Mouse (Mus musculus) kidney, embryonic 15.5 days (tissue): ENCODE measurements at regions not wholly inside any gene's neighbourhood (a gene's known extent, or its start where the extent isn't known, plus 50 kb on each side); places are given as distances from the start of the nearest gene placed in this dataset.
A peak's percentile ranks its signal among the peaks of the same experiment; 100 is the strongest.

Source experiments
- ATAC-seq: fragments of 200-750 bp; cut with Nextera tagmentation; replicated peaks from 2 replicates; pipeline ENCODE4 v1.8.0; 2017; ENCODE audit warnings: moderate TSS enrichment; ENCODE audit not compliant: low FRiP score
- H3K27ac ChIP-seq: fragments of 300-500 bp; sonication (generic); 2 replicates; pipeline ENCODE4 v1.5.1; 2015; ENCODE audit warnings: mild to moderate bottlenecking, inconsistent platforms
- H3K27me3 ChIP-seq: fragments of 300-500 bp; sonication (generic); 2 replicates; pipeline ENCODE4 v1.6.1; 2015; ENCODE audit warnings: inconsistent platforms
- H3K36me3 ChIP-seq: fragments of 300-500 bp; sonication (generic); 2 replicates; pipeline ENCODE4 v1.6.1; 2015; ENCODE audit warnings: inconsistent platforms
- H3K4me1 ChIP-seq: fragments of 300-500 bp; sonication (generic); 2 replicates; pipeline ENCODE4 v1.6.1; 2015; ENCODE audit warnings: inconsistent platforms
- H3K4me2 ChIP-seq: fragments of 300-500 bp; sonication (generic); 2 replicates; pipeline ENCODE4 v1.6.1; 2015; ENCODE audit warnings: moderate library complexity, mild to moderate bottlenecking, inconsistent platforms
- H3K4me3 ChIP-seq: fragments of 300-500 bp; sonication (generic); replicated peaks from 2 replicates; pipeline ENCODE4 v1.5.1; 2015; ENCODE audit warnings: mild to moderate bottlenecking, inconsistent platforms
- H3K9ac ChIP-seq: fragments of 300-500 bp; sonication (generic); 2 replicates; pipeline ENCODE4 v1.6.1; 2015; ENCODE audit warnings: mild to moderate bottlenecking, inconsistent platforms
- H3K9me3 ChIP-seq: fragments of 300-500 bp; sonication (generic); replicated peaks from 2 replicates; pipeline ENCODE4 v1.6.1; 2016; ENCODE audit warnings: inconsistent platforms
- WGBS: fragments of 180-500 bp; shearing (Covaris S2); methylation state at CpG from one replicate; pipeline ENCODE4 v1.1.7; 2015; ENCODE audit warnings: mixed read lengths; 5-methylcytosine and 5-hydroxymethylcytosine counted together

- Histone ChIP-seq H3K9ac (no peak overlapping the region), H3K27me3 (no peaks in the 10 kb centered on the region; the same call in 1 of the 2 replicates), H3K36me3 (no peaks in the 10 kb centered on the region), H3K4me1 (peaks cover 10% of the 10 kb centered on the region; the same call in 1 of the 2 replicates), H3K4me2 (peak overlapping the region; percentile 28; the same call in 1 of the 2 replicates), H3K4me3 (no peak overlapping the region), H3K27ac (no peak overlapping the region), H3K9me3 (no peaks in the 10 kb centered on the region)
- 64% methylated on average over 18 of the region's 18 CpGs for WGBS
- ATAC-seq: no peak
Measured at GRCm38 (mm10) chr17:66232891-66233421, 109.6 kb downstream of the Ddx11 start.

DNA sequence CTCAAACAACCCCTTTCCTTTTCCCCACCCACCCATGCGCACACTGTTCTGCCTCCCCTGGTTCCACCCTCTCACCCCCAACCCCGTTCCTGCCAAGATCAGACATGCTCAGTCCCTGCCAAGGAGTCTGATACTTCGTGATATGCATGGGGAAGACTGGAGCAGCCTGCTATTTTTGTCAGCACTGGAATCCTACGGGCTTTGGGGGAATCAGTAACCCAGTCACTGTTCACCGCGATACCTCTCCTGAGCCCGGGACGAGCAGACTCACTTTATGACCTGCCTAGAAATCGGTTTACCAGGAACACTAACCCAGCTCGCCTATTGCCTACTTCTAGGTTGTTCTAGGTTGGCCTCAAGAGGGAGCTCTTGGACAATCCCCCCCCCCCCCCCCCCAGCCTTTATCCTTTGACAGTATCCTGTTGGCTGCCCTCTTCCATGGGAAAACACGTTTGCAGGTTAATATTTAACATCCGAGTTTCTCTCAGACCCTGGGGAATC lies 110.2 kb downstream of the Ddx11 start:
- 0 out of 2 replicates have a peak, but pooled peaks have one; percentile 44 for ATAC-seq
- 43% methylated on average over 12 of the region's 12 CpGs for WGBS
- H3K4me2 ChIP-seq: peak overlapping the region; percentile 28; the same call in 1 of the 2 replicates
- H3K27me3 ChIP-seq: no peaks in the 10 kb centered on the region; the same call in 1 of the 2 replicates
- no peaks in the 10 kb centered on the region for H3K36me3 ChIP-seq
- H3K9me3 ChIP-seq: no peaks in the 10 kb centered on the region
- peaks cover 10% of the 10 kb centered on the region; the same call in 1 of the 2 replicates for H3K4me1 ChIP-seq
- H3K4me3 ChIP-seq: no peak overlapping the region
- H3K9ac ChIP-seq: no peak overlapping the region
- H3K27ac ChIP-seq: no peak overlapping the region

- Histone ChIP-seq H3K4me3 (no peak overlapping the region), H3K27ac (no peak overlapping the region), H3K27me3 (no peaks in the 10 kb centered on the region; the same call in 1 of the 2 replicates), H3K4me2 (no peak overlapping the region), H3K4me1 (peaks cover 10% of the 10 kb centered on the region; the same call in 1 of the 2 replicates), H3K9me3 (no peaks in the 10 kb centered on the region), H3K36me3 (no peaks in the 10 kb centered on the region), H3K9ac (no peak overlapping the region)
- 82% methylated on average over 19 of the region's 19 CpGs for WGBS
- ATAC-seq: no peak
Measured at GRCm38 (mm10) chr17:66234432-66234831, 111.1 kb downstream of the Ddx11 start.

DNA sequence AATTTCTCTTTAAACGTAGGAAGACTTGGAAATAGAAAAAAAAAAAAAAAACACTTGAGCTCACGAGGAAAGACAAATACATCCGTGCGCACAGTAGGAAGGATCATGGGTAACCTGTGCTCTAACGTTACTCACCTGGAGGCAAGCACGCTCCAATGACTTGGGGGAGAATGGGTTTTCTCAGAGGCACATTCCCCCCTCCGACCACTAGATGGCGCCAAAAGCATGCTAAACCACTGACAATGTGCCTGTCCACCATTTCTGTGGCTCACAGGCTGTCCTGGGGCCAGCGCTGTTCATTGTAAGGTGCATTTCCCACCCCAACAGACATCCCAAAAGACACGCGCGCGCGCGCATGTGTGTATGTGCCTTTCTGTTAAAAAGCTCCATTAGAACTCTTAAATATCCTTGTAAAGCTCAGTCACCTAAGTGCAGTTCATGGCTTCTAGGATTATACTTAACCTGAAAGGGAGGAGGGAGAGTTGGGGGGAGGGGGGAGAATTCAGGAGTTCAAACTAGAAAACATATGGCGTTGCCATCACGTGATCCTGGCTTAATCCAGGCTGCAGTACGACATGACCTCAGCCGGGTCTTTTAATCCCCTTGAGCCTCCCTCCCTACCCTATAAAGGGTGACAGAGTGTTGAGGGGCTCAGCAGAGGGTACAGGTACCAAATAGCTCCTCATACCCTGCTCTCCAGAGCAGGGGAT lies 111.9 kb downstream of the Ddx11 start:
- ATAC-seq: peak; percentile 65
- Histone ChIP-seq H3K9ac (no peak overlapping the region), H3K4me1 (peaks cover 10% of the 10 kb centered on the region; the same call in 1 of the 2 replicates), H3K27ac (no peak overlapping the region), H3K27me3 (no peaks in the 10 kb centered on the region; the same call in 1 of the 2 replicates), H3K36me3 (no peaks in the 10 kb centered on the region), H3K4me3 (no peak overlapping the region), H3K9me3 (no peaks in the 10 kb centered on the region), H3K4me2 (peak overlapping the region; percentile 43)
- WGBS: 6% methylated on average over 19 of the region's 19 CpGs

GRCm38 (mm10) chr17:66235806-66236335 lies 112.6 kb downstream of the Ddx11 start:
- no peaks in the 10 kb centered on the region; the same call in 1 of the 2 replicates for H3K27me3 ChIP-seq
- peaks cover 10% of the 10 kb centered on the region; the same call in 1 of the 2 replicates for H3K4me1 ChIP-seq
- no peak overlapping the region for H3K9ac ChIP-seq
- no peaks in the 10 kb centered on the region for H3K36me3 ChIP-seq
- H3K27ac ChIP-seq: no peak overlapping the region
- no peak overlapping the region for H3K4me3 ChIP-seq
- no peak overlapping the region for H3K4me2 ChIP-seq
- H3K9me3 ChIP-seq: no peaks in the 10 kb centered on the region
- 87% methylated on average over 15 of the region's 15 CpGs for WGBS
- ATAC-seq: no peak

DNA sequence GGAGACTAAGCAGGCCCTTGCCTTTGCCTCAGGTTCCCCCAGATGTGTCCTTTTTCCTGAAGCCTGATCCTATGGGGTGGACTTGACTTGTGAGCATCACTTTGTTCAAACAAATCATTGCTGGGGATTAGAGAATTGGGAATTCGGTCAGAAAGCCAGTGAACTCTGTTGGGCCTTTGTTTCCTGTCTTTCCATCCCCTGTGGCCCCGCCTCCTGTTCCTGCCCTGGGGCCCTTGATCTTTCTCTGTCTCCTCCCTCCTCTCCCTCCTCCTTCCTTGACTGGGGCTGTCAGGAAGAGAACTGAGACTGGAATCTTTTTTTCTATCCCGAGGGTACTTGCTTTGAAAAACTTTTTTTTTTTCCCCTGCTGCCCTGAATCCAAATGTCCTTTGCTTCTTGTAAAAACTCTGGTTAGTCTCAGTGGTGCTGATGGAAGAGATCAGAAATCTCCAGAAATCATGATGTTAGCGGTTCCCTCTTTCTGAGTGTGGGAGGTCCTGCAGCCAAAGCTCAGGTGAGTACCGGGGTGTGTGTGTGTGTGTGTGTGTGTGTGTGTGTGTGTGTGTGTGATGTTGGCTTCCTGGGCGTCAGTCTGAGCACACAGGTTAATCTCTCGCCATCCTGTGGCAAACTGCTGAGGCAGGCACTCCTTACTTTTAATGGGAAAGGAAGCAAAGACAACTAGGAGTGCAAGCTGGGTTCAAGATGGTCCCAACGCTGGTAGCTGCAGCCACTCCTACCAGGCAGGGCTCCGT lies 118.7 kb downstream of the Ddx11 start:
- Histone ChIP-seq H3K9ac (no peak overlapping the region; the same call in 1 of the 2 replicates), H3K4me3 (peak overlapping the region; percentile 11; the same call in 1 of the 2 replicates), H3K9me3 (no peaks in the 10 kb centered on the region), H3K27me3 (no peaks in the 10 kb centered on the region), H3K4me2 (peak overlapping the region; percentile 41), H3K36me3 (no peaks in the 10 kb centered on the region), H3K27ac (no peak overlapping the region), H3K4me1 (peaks cover 16% of the 10 kb centered on the region)
- WGBS: 13% methylated on average over 9 of the region's 9 CpGs
- ATAC-seq: no peak

GRCm38 (mm10) chr17:66244183-66244582 lies 120.9 kb downstream of the Ddx11 start:
- no peaks in the 10 kb centered on the region for H3K9me3 ChIP-seq
- no peaks in the 10 kb centered on the region for H3K27me3 ChIP-seq
- no peak overlapping the region for H3K9ac ChIP-seq
- H3K36me3 ChIP-seq: no peaks in the 10 kb centered on the region
- no peak overlapping the region for H3K27ac ChIP-seq
- H3K4me1 ChIP-seq: peaks cover 16% of the 10 kb centered on the region
- no peak for ATAC-seq
- WGBS: 93% methylated on average over 14 of the region's 14 CpGs
- H3K4me3 ChIP-seq: no peak overlapping the region
- H3K4me2 ChIP-seq: no peak overlapping the region

DNA sequence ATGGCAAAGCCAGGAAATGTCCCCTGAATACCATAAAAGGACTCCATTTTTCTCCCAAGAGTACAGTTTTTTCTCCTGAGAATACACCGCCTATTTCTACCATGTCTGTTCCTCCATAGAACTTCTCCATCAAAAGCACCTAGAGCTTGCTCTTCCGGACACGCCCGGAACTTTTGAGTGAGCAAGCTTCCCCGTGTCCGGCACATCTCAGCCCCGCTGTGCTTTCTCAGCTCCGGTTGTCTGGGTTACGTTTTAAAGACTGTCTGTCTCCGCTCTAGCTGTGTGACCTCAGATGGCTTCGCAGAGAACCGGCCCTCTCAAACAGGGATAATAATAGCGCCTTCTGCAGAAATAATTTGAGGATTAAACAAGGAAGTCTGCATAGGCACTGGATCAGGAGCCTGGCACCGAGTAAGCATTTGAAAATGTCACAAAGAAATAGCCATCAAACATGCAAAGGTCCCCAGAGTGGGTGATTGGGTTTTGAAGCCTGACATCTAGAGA lies 122.8 kb downstream of the Ddx11 start:
- H3K9me3 ChIP-seq: no peaks in the 10 kb centered on the region
- ATAC-seq: no peak
- H3K36me3 ChIP-seq: no peaks in the 10 kb centered on the region
- no peak overlapping the region for H3K9ac ChIP-seq
- peaks cover 21% of the 10 kb centered on the region for H3K4me1 ChIP-seq
- H3K27me3 ChIP-seq: no peaks in the 10 kb centered on the region
- no peak overlapping the region for H3K4me3 ChIP-seq
- H3K27ac ChIP-seq: no peak overlapping the region
- WGBS: 79% methylated on average over 14 of the region's 14 CpGs
- H3K4me2 ChIP-seq: no peak overlapping the region

GRCm38 (mm10) chr17:66251495-66251894 lies 128.2 kb downstream of the Ddx11 start:
- WGBS: 91% methylated on average over 2 of the region's 2 CpGs
- Histone ChIP-seq H3K4me2 (no peak overlapping the region), H3K4me3 (no peak overlapping the region), H3K4me1 (peaks cover 4% of the 10 kb centered on the region; the same call in 1 of the 2 replicates), H3K9ac (no peak overlapping the region), H3K36me3 (no peaks in the 10 kb centered on the region), H3K27me3 (no peaks in the 10 kb centered on the region), H3K9me3 (no peaks in the 10 kb centered on the region), H3K27ac (no peak overlapping the region)
- ATAC-seq: no peak

GRCm38 (mm10) chr17:66252926-66253325 lies 129.6 kb downstream of the Ddx11 start:
- H3K4me3 ChIP-seq: no peak overlapping the region
- H3K27me3 ChIP-seq: no peaks in the 10 kb centered on the region
- H3K9ac ChIP-seq: no peak overlapping the region
- H3K9me3 ChIP-seq: no peaks in the 10 kb centered on the region
- peaks cover 4% of the 10 kb centered on the region; the same call in 1 of the 2 replicates for H3K4me1 ChIP-seq
- H3K4me2 ChIP-seq: no peak overlapping the region
- H3K36me3 ChIP-seq: no peaks in the 10 kb centered on the region
- no peak overlapping the region for H3K27ac ChIP-seq
- WGBS: 91% methylated on average over 6 of the region's 6 CpGs
- no peak for ATAC-seq

DNA sequence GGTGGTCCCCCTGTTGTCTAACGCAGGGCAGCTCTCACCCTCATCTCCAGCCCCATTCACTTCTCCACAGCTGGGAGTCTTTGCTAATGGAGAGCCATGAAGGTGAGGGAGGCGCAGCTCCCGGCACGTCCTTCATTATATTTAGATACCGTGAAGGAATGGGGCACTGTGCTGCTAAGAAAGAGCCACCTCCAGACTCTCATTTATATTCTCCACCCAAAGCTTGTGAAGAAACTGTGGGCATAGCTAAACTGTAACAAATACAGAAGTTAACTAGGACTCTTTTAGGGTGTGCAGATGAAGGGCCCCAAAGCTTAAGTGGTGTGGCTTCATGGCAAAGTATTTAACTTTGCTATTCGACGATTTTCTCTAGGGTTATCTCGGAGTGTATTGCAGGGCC lies 136.4 kb downstream of the Ddx11 start:
- no peak for ATAC-seq
- H3K36me3 ChIP-seq: no peaks in the 10 kb centered on the region
- H3K4me2 ChIP-seq: no peak overlapping the region
- no peak overlapping the region for H3K27ac ChIP-seq
- no peaks in the 10 kb centered on the region for H3K9me3 ChIP-seq
- H3K4me1 ChIP-seq: no peaks in the 10 kb centered on the region
- no peak overlapping the region for H3K9ac ChIP-seq
- 78% methylated on average over 8 of the region's 8 CpGs for WGBS
- no peaks in the 10 kb centered on the region for H3K27me3 ChIP-seq
- no peak overlapping the region for H3K4me3 ChIP-seq
